ENCODE assay signal across 9 mouse cellular contexts in the genomic region with DNA sequence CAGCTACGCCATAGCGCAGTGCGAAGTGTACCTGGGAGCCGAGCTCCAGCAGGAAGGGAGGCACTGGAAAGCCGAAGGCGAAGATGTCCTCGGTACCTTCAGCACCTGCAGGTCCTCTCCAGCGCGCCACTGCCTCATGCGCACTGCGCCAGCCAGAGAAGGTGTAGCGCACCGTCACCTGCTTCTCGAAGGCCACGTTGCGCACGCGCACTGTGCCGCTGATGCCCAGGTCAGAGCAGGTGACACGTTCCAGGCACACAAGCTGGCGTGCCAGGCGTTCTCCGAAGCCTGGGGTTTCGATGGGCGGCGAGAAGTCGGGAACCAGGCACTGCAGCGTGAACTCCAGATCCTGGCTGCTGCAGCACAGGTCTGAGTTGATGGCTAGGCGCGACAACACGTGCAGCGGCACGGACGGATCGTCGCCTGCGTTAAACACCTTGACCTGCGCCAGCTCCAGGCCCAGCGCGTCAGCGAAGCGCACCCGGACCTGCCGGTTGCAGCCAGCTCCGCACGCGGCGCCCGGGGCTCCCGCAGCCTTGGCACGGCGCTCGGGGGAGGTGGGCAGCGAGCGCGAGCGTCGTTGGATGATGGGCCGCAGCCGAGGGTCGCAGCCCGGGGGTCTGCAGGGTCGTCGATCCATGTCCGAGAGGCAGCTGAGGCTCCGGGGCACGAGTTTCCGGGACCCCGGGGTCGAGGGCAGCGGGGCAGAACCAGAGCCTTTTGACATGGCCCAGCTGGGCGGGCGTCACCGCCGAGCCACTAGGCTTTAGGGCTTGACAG. TPM values are rescaled to one million over a fixed set of nuclear protein-coding genes. Genes with fewer than 3 reads are reported as not detected.
DNase-seq lines count a peak whose midpoint lies in the region; ATAC-seq and TF ChIP-seq lines count a peak whose summit lies in the region.
"Had no signal": no experiment of that assay in that cellular context is flagged by ENCODE, and none has a peak within 500 bp of the region (broad histone marks: within the 10 kb centered on the region; RNA-seq: fewer than 3 reads in every experiment).

No protein-coding gene starts in this region.

- H3K9ac ChIP-seq in lung, embryonic 14.5 days = peak overlapping the region; percentile 54
- H3K9ac ChIP-seq in intestine, embryonic 16.5 days (ENCODE audit: low read depth, low read length) = peak overlapping the region; percentile 79
- peak overlapping the region; percentile 24; the same call in 1 of the 2 replicates for H3K9ac ChIP-seq in liver, embryonic 16.5 days (ENCODE audit: low read depth, low read length)

- peak overlapping the region; percentile 62 for H3K4me3 ChIP-seq in lung, embryonic 14.5 days (ENCODE audit: low read depth, low read length)
- peak overlapping the region; percentile 70 for H3K4me3 ChIP-seq in intestine, embryonic 16.5 days (ENCODE audit: low read length)
- H3K4me3 ChIP-seq in liver, embryonic 16.5 days (ENCODE audit: low read depth, low read length) = peak overlapping the region; percentile 61

- H3K27me3 ChIP-seq in lung, embryonic 14.5 days (ENCODE audit: insufficient read depth, low read length) = peaks cover 11% of the 10 kb centered on the region; the same call in 1 of the 2 replicates
- no peaks in the 10 kb centered on the region for H3K27me3 ChIP-seq in intestine, embryonic 16.5 days (replicated peaks; ENCODE audit: control insufficient read depth, insufficient read depth, low read length)
- peaks cover 27% of the 10 kb centered on the region for H3K27me3 ChIP-seq in liver, embryonic 16.5 days (ENCODE audit: control insufficient read depth, insufficient read depth, low read depth, low read length)

- peak; percentile 1; the same call in 1 of the 2 replicates for ATAC-seq in lung, embryonic 14.5 days (ENCODE audit: insufficient read depth)
- ATAC-seq in intestine, embryonic 16.5 days = peak; percentile 41
- no peak for ATAC-seq in liver, embryonic 16.5 days (ENCODE audit: low read depth)
- no peak for ATAC-seq in CD4-positive, CD25-positive, alpha-beta regulatory T cell, adult 4 months

- no peaks in the 10 kb centered on the region for H3K9me3 ChIP-seq in lung, embryonic 14.5 days (ENCODE audit: low read depth, low read length)
- no peaks in the 10 kb centered on the region for H3K9me3 ChIP-seq in intestine, embryonic 16.5 days (ENCODE audit: control insufficient read depth, low read length)
- no peaks in the 10 kb centered on the region for H3K9me3 ChIP-seq in liver, embryonic 16.5 days (replicated peaks; ENCODE audit: control insufficient read depth, low read length)

- H3K27ac ChIP-seq in lung, embryonic 14.5 days (ENCODE audit: low read depth) = no peak overlapping the region
- H3K27ac ChIP-seq in intestine, embryonic 16.5 days (ENCODE audit: low read length) = no peak overlapping the region
- H3K27ac ChIP-seq in liver, embryonic 16.5 days (ENCODE audit: low read length) = no peak overlapping the region

- WGBS in lung, embryonic 14.5 days = 14% methylated on average over 75 of the region's 75 CpGs
- 14% methylated on average over 75 of the region's 75 CpGs for WGBS in intestine, embryonic 16.5 days
- 18% methylated on average over 75 of the region's 75 CpGs for WGBS in liver, embryonic 16.5 days (ENCODE audit: insufficient replicate concordance)

- H3K4me2 ChIP-seq in lung, embryonic 14.5 days = peak overlapping the region; percentile 97
- H3K4me2 ChIP-seq in intestine, embryonic 16.5 days (ENCODE audit: low read depth, low read length) = peak overlapping the region; percentile 100
- H3K4me2 ChIP-seq in liver, embryonic 16.5 days (ENCODE audit: low read depth, low read length) = peak overlapping the region; percentile 68

- TF ChIP-seq CTCF in lung, embryonic 14.5 days (IDR thresholded peaks at IDR 0.05; ENCODE audit: low read depth) = no peak

- H3K36me3 ChIP-seq in lung, embryonic 14.5 days (ENCODE audit: insufficient read depth) = no peaks in the 10 kb centered on the region
- H3K36me3 ChIP-seq in intestine, embryonic 16.5 days (ENCODE audit: control insufficient read depth, insufficient read depth, low read length) = no peaks in the 10 kb centered on the region
- H3K36me3 ChIP-seq in liver, embryonic 16.5 days (ENCODE audit: control insufficient read depth, insufficient read depth) = no peaks in the 10 kb centered on the region

- DNase-seq in lung, embryonic 14.5 days = no peak
- DNase-seq in lung, adult 18-20 months = no peak
- peak; percentile 50 for DNase-seq in cerebellum, adult 11-12 months
- peak; percentile 37 for DNase-seq in gastrocnemius, postnatal 10 days
- DNase-seq in testis, postnatal 14 days (ENCODE audit: low spot score) = peak; percentile 45

- H3K4me1 ChIP-seq in lung, embryonic 14.5 days (ENCODE audit: insufficient read depth) = peaks cover 16% of the 10 kb centered on the region
- peaks cover 28% of the 10 kb centered on the region for H3K4me1 ChIP-seq in intestine, embryonic 16.5 days (ENCODE audit: control insufficient read depth, insufficient read depth, low read length)
- H3K4me1 ChIP-seq in liver, embryonic 16.5 days (ENCODE audit: control insufficient read depth, low read depth, low read length) = no peaks in the 10 kb centered on the region; the same call in 1 of the 2 replicates

RNA-seq across cellular contexts. Expression of a gene that starts 0.6 kb away (rescaled TPM):
- polyA plus RNA-seq in lung, embryonic 14.5 days (2014; fragmentation: Nextera tagmentation; extraction: Ambion mirVana) = 2.1 and 3.0 TPM in 2 replicates
- total RNA-seq in gastrocnemius, postnatal 10 days (2021) = 10 to 100 TPM; 10.3 to 11.6 TPM
- polyA plus RNA-seq in intestine, embryonic 16.5 days (2015; fragmentation: Nextera tagmentation; extraction: Ambion mirVana) = 3.9 and 4.3 TPM in 2 replicates
- polyA plus RNA-seq in liver, embryonic 16.5 days (2015; fragmentation: Nextera tagmentation; extraction: Ambion mirVana) = 0.74 and 0.92 TPM in 2 replicates
- not detected for polyA plus RNA-seq in CD4-positive, CD25-positive, alpha-beta regulatory T cell, adult 4 months (2017; shearing (Covaris generic))

RNA-seq across cellular contexts. Expression of a gene that starts 0.7 kb away (rescaled TPM):
- polyA plus RNA-seq in lung, embryonic 14.5 days (2014; fragmentation: Nextera tagmentation; extraction: Ambion mirVana) = 3.2 and 3.4 TPM in 2 replicates
- 1 to 10 TPM; 6.4 to 8.2 TPM for total RNA-seq in gastrocnemius, postnatal 10 days (2021)
- polyA plus RNA-seq in intestine, embryonic 16.5 days (2015; fragmentation: Nextera tagmentation; extraction: Ambion mirVana) = 4.2 and 5.4 TPM in 2 replicates
- polyA plus RNA-seq in liver, embryonic 16.5 days (2015; fragmentation: Nextera tagmentation; extraction: Ambion mirVana) = 0.50 and 0.89 TPM in 2 replicates
- under 1 TPM in 1 of 2 experiments, not detected in 1; 0.07 TPM for polyA plus RNA-seq in CD4-positive, CD25-positive, alpha-beta regulatory T cell, adult 4 months (2017; shearing (Covaris generic))

RNA-seq across cellular contexts. Expression of a gene that starts 6.2 kb away (rescaled TPM):
- polyA plus RNA-seq in lung, embryonic 14.5 days (2014; fragmentation: Nextera tagmentation; extraction: Ambion mirVana) = 0.08 and 0.20 TPM in 2 replicates
- under 1 TPM; 0.18 to 0.28 TPM for total RNA-seq in gastrocnemius, postnatal 10 days (2021)
- 0.04 and 0.17 TPM in 2 replicates for polyA plus RNA-seq in intestine, embryonic 16.5 days (2015; fragmentation: Nextera tagmentation; extraction: Ambion mirVana)
- polyA plus RNA-seq in liver, embryonic 16.5 days (2015; fragmentation: Nextera tagmentation; extraction: Ambion mirVana) = 0.02 TPM in 1 of 2 replicates, not detected in the other
- not detected for polyA plus RNA-seq in CD4-positive, CD25-positive, alpha-beta regulatory T cell, adult 4 months (2017; shearing (Covaris generic))
- polyA plus RNA-seq: large intestine, adult 2 months had no signal

RNA-seq across cellular contexts. Expression of a gene that starts 16.7 kb away (rescaled TPM):
- polyA plus RNA-seq in lung, embryonic 14.5 days (2014; fragmentation: Nextera tagmentation; extraction: Ambion mirVana) = 0.07 TPM in 1 of 2 replicates, not detected in the other
- under 1 TPM in 1 of 2 experiments, not detected in 1; 0.09 TPM for total RNA-seq in gastrocnemius, postnatal 10 days (2021)
- 0.69 and 0.71 TPM in 2 replicates for polyA plus RNA-seq in intestine, embryonic 16.5 days (2015; fragmentation: Nextera tagmentation; extraction: Ambion mirVana)
- 0.13 and 0.14 TPM in 2 replicates for polyA plus RNA-seq in liver, embryonic 16.5 days (2015; fragmentation: Nextera tagmentation; extraction: Ambion mirVana)
- not detected for polyA plus RNA-seq in CD4-positive, CD25-positive, alpha-beta regulatory T cell, adult 4 months (2017; shearing (Covaris generic))

Comparison
In these comparisons a context has a peak if more than half of its experiments do, and no peak if none do; other contexts are left out.
1. ATAC-seq: peak in lung, embryonic 14.5 days (single experiment) and intestine, embryonic 16.5 days (single experiment); none in liver, embryonic 16.5 days (single experiment) and CD4-positive, CD25-positive, alpha-beta regulatory T cell, adult 4 months (single experiment).
2. DNase-seq: peak in cerebellum, adult 11-12 months (single experiment), gastrocnemius, postnatal 10 days (single experiment) and testis, postnatal 14 days (single experiment); none in lung, embryonic 14.5 days (single experiment) and lung, adult 18-20 months (0 of 2).
3. H3K9ac ChIP-seq: peak in every context shown above with its lines; median percentile 79 in intestine, embryonic 16.5 days; 54 in lung, embryonic 14.5 days; 24 in liver, embryonic 16.5 days.
4. Peak in every context shown above with its lines, with median percentiles within 50 percentile points of each other: H3K4me2 ChIP-seq and H3K4me3 ChIP-seq.